Mouse (Mus musculus) kidney, adult 2 months (tissue): ENCODE results near the gene Limch1.

Source experiments
- CTCF ChIP-seq: fragments of 200-500 bp; conservative IDR thresholded peaks from 2 replicates; pipeline ENCODE4 v1.5.1; 2011; ENCODE audit warnings: low read depth, mild to moderate bottlenecking, control low read depth, low read length, moderate library complexity, mixed read lengths; ENCODE audit not compliant: insufficient read depth, insufficient read length
- POLR2A ChIP-seq: fragments of 200-500 bp; IDR thresholded peaks from one replicate; pipeline ENCODE4 v1.6.1; 2011; ENCODE audit warnings: low read depth, low read length, control low read depth

DNA sequence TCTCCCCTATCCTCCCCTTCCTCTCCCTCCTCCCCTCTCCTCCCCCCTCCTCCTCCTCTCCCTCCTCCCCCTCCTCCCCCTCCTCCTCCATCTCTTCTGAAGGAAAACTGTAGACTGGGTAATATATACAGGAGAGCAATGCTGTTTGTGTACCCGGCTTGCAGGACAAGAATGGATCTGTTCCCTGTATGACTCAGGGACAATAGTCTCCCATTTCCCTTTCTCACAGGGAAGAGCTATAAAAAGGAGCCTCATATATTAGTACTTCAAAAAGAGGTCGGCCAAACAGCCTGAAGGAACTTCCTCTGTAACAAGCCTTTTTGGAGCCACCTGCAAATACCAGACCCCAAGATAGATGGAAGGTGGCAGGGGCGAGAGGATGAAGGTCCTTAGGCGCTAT lies 23.4 kb downstream of the Limch1 start:
- TF ChIP-seq CTCF (no peak), POLR2A (no peak)
